Mouse (Mus musculus): ENCODE results near the gene Higd2a. TPM values are rescaled to one million over a fixed set of nuclear protein-coding genes. Genes with fewer than 3 reads are reported as not detected.

The Higd2a gene
- total and polyA plus RNA-seq, 3 experiments = 169 to 270 (median 189) TPM

DNA sequence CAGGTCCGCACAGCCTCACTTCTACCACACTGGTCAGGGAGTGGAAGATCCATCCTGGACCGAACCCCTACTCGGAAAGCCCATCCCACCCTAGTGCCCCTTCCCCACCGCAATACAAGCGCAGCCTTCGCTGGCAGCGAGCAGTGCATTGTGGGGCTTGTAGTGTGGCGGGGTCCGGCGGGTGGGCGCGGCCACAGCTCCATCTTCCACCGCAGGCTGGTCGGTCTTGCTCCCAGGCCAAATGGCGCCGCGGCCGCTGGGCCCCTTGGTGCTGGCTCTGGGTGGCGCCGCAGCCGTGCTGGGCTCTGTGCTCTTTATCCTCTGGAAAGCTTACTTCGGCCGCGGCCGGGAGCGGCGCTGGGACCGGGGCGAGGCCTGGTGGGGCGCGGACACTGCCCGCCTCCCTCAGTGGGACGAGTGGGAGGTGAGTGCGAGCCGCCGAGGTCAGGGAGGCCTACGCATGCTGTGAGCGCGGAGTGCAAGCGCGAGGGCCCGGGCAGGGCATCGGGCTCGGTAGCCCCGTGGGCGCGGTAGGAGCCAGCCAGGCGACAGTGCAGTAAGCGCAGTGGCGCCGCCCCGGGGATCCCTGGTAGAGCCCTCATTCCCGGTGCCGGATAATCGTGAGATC lies 15.0 kb upstream of the Higd2a start, which contains the start of gene Arl10:
Gene Arl10 (plus strand): TSS at position 162 of the 628 bp plus-strand sequence.
- peak within 1 kb of the TSS; percentile 66 for H3K27ac ChIP-seq
- peak within 1 kb of the TSS; percentile 92 for H3K4me3 ChIP-seq
- no peaks in the 10 kb centered on the region for H3K79me2 ChIP-seq (replicated peaks; ENCODE audit: control insufficient read depth, insufficient read depth, low read length)
- peak within 1 kb of the TSS; percentile 90 for H3K9ac ChIP-seq (ENCODE audit: low read depth, low read length)
- H3K27me3 ChIP-seq (ENCODE audit: control insufficient read depth, insufficient read depth, low read length) = no peaks in the 10 kb centered on the region
- no peaks in the 10 kb centered on the region for H3K36me3 ChIP-seq (ENCODE audit: control insufficient read depth, insufficient read depth, low read length)
- peak; percentile 88 for DNase-seq
- peaks cover 1% of the 10 kb centered on the region; the same call in 1 of the 2 replicates for H3K4me1 ChIP-seq (ENCODE audit: control insufficient read depth, insufficient read depth, low read length)
- WGBS = under 1% methylated on average over 55 of the region's 55 CpGs
- peak; percentile 58; the same call in 1 of the 2 replicates for TF ChIP-seq POLR2A (IDR thresholded peaks at IDR 0.05; ENCODE audit: insufficient read depth, low read depth, low read length)
- peak; percentile 41; the same call in 1 of the 2 replicates for TF ChIP-seq CTCF (IDR thresholded peaks at IDR 0.05)
- TF ChIP-seq EP300 (IDR thresholded peaks at IDR 0.05; ENCODE audit: insufficient read depth, low read depth, low read length) = no peak
- intact Hi-C loops (cut with DNase I) = loop anchor here (1.0 kb wide), 2 partner anchors 15 to 46 kb away; partner anchors contain the start of genes Faf2, Higd2a and Nop16

DNA sequence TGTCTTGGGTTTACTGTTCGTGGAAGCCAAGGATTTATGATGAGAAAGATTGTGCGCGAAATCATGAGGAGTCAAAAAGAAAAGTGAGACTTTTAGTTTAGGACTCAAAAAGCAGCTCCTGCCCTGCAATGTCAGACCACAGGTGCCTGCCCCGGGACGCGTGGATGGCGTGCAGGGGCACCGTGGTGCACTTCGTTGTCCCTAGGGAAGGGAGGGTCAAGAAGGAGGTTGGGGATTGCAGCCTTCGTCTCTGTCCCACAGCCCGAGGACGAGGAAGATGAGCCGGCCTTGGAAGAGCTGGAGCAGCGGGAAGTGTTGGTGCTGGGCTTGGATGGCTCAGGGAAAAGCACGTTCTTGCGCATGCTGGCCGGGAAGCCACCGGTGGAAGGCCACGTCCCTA lies 14.5 kb upstream of the Higd2a start:
- H3K27me3 ChIP-seq (ENCODE audit: control insufficient read depth, insufficient read depth, low read length) = no peaks in the 10 kb centered on the region
- H3K27ac ChIP-seq = peak overlapping the region; percentile 66
- H3K36me3 ChIP-seq (ENCODE audit: control insufficient read depth, insufficient read depth, low read length) = no peaks in the 10 kb centered on the region
- H3K79me2 ChIP-seq (replicated peaks; ENCODE audit: control insufficient read depth, insufficient read depth, low read length) = no peaks in the 10 kb centered on the region
- H3K9ac ChIP-seq (ENCODE audit: low read depth, low read length) = peak overlapping the region; percentile 90
- TF ChIP-seq CTCF (IDR thresholded peaks at IDR 0.05) = no peak
- no peak for TF ChIP-seq EP300 (IDR thresholded peaks at IDR 0.05; ENCODE audit: insufficient read depth, low read depth, low read length)
- no peak for TF ChIP-seq POLR2A (IDR thresholded peaks at IDR 0.05; ENCODE audit: insufficient read depth, low read depth, low read length)
- peaks cover 1% of the 10 kb centered on the region; the same call in 1 of the 2 replicates for H3K4me1 ChIP-seq (ENCODE audit: control insufficient read depth, insufficient read depth, low read length)
- intact Hi-C loops (cut with DNase I) = loop anchor here (1.0 kb wide), 2 partner anchors 15 to 46 kb away; partner anchors contain the start of genes Faf2, Higd2a and Nop16
- peak overlapping the region; percentile 92 for H3K4me3 ChIP-seq
- 4% methylated on average over 19 of the region's 19 CpGs for WGBS
- DNase-seq = peak in 1 of 2 experiments; percentile 43

DNA sequence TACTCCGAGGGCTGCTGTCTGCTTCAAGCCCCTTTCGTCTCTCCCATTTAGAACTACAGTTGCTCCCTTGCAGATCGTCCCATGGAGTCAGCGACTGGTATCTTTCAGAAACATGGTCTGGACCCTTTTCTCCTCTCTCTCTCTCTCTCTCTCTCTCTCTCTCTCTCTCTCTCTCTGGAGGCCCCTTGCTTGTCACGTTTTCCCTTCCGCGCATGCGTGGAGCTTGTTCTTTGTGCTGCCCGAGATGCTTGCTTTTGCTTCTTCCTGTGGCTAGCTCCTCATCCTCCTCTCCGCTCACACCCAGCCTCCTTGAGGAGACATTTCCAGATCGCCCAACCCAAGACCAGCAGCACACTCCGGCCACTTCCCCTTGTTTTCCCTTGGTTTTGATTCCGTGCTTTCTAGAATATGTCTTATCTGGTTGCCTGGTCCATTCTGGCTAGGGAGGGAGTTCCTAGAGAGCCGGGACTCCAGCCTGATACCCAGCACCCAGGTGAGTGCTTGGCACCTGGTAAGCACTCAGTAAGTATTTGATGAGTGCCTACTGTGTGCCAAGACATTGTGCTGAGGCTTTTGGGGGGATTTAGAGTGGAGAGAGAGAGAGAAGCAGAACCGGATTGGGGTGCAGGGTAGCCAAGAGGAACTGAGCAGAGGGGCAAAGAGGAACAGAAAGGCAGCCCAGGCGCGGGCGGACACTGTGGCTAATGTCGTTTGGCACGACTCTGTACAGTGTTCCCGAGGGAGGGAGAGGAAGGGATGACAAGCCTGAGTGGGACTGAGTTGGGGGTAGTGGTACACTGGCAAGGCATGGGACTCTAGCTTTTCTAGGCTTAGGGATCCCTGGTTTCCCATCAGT lies 12.1 kb upstream of the Higd2a start:
- Histone ChIP-seq H3K27me3 (ENCODE audit: control insufficient read depth, insufficient read depth, low read length) (no peaks in the 10 kb centered on the region), H3K36me3 (ENCODE audit: control insufficient read depth, insufficient read depth, low read length) (0 out of 2 replicates have a peak, but pooled peaks cover 2% of the 10 kb centered on the region), H3K27ac (no peak overlapping the region; the same call in 1 of the 2 replicates), H3K4me1 (ENCODE audit: control insufficient read depth, insufficient read depth, low read length) (peaks cover 6% of the 10 kb centered on the region), H3K9ac (ENCODE audit: low read depth, low read length) (no peak overlapping the region), H3K4me3 (no peak overlapping the region), H3K79me2 (replicated peaks; ENCODE audit: control insufficient read depth, insufficient read depth, low read length) (no peaks in the 10 kb centered on the region)
- no peak for TF ChIP-seq CTCF (IDR thresholded peaks at IDR 0.05)
- TF ChIP-seq EP300 (IDR thresholded peaks at IDR 0.05; ENCODE audit: insufficient read depth, low read depth, low read length) = no peak
- TF ChIP-seq POLR2A (IDR thresholded peaks at IDR 0.05; ENCODE audit: insufficient read depth, low read depth, low read length) = no peak
- intact Hi-C loops (cut with DNase I) = no loop called here
- DNase-seq = peak in 1 of 2 experiments; percentile 60
- 76% methylated on average over 21 of the region's 21 CpGs for WGBS

DNA sequence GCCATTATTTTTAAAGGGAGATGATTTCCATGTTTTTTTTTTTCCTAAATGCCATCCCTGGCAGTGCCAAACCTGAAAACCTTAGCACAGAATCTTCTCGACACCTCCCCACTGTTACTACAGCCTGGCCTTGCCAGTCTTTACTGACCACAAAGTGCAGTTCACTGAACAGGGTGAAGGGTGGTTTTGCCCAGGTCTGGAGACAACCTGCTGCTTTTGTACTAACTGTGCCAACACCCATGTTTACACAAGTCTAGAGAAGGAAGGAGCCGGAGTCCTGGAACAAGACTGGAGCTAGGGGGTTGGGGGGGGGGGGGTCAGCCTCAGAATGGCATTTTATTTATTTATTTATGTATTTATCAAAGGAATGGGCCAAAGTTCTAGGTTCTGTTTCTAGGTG lies 8.6 kb upstream of the Higd2a start:
- Histone ChIP-seq H3K4me1 (ENCODE audit: control insufficient read depth, insufficient read depth, low read length) (peaks cover 7% of the 10 kb centered on the region), H3K36me3 (ENCODE audit: control insufficient read depth, insufficient read depth, low read length) (0 out of 2 replicates have a peak, but pooled peaks cover 2% of the 10 kb centered on the region), H3K4me3 (no peak overlapping the region), H3K79me2 (replicated peaks; ENCODE audit: control insufficient read depth, insufficient read depth, low read length) (no peaks in the 10 kb centered on the region), H3K27ac (no peak overlapping the region), H3K9ac (ENCODE audit: low read depth, low read length) (no peak overlapping the region), H3K27me3 (ENCODE audit: control insufficient read depth, insufficient read depth, low read length) (no peaks in the 10 kb centered on the region)
- TF ChIP-seq EP300 (IDR thresholded peaks at IDR 0.05; ENCODE audit: insufficient read depth, low read depth, low read length) = no peak
- TF ChIP-seq CTCF (IDR thresholded peaks at IDR 0.05) = no peak
- TF ChIP-seq POLR2A (IDR thresholded peaks at IDR 0.05; ENCODE audit: insufficient read depth, low read depth, low read length) = no peak
- 69% methylated on average over 2 of the region's 2 CpGs for WGBS
- DNase-seq = no peak
- intact Hi-C loops (cut with DNase I) = no loop called here

DNA sequence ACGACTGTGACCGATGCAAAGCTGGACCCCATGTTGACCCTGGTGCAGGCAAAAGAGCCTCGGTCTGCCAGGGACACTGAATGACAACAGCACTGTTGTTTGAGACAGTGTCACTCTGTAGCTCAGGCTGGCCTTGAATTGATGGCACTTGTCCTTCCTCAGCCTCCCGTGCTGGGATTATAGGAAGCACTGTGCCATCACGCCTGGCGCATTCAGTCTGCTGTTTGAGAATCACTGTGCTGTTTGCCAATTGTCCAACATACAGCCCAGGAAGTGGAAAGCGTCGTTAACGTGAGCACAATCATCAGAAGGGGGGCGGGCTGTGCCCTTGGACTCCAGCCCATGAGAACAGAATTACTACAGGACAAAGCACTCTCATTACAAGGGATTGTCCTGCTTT lies 7.9 kb upstream of the Higd2a start:
- DNase-seq = no peak
- no peak overlapping the region for H3K4me3 ChIP-seq
- no peak for TF ChIP-seq EP300 (IDR thresholded peaks at IDR 0.05; ENCODE audit: insufficient read depth, low read depth, low read length)
- TF ChIP-seq CTCF (IDR thresholded peaks at IDR 0.05) = no peak
- TF ChIP-seq POLR2A (IDR thresholded peaks at IDR 0.05; ENCODE audit: insufficient read depth, low read depth, low read length) = no peak
- 0 out of 2 replicates have a peak, but pooled peaks cover 2% of the 10 kb centered on the region for H3K36me3 ChIP-seq (ENCODE audit: control insufficient read depth, insufficient read depth, low read length)
- no peaks in the 10 kb centered on the region for H3K79me2 ChIP-seq (replicated peaks; ENCODE audit: control insufficient read depth, insufficient read depth, low read length)
- H3K27me3 ChIP-seq (ENCODE audit: control insufficient read depth, insufficient read depth, low read length) = no peaks in the 10 kb centered on the region
- H3K27ac ChIP-seq = peak overlapping the region; percentile 20
- 49% methylated on average over 10 of the region's 10 CpGs for WGBS
- H3K4me1 ChIP-seq (ENCODE audit: control insufficient read depth, insufficient read depth, low read length) = peaks cover 7% of the 10 kb centered on the region
- no peak overlapping the region for H3K9ac ChIP-seq (ENCODE audit: low read depth, low read length)
- intact Hi-C loops (cut with DNase I) = no loop called here

Measured in heart, adult 2 months (tissue).